Mouse (Mus musculus) layer of hippocampus, adult 2 months (tissue): ENCODE measurements at regions not wholly inside any gene's neighbourhood (a gene's known extent, or its start where the extent isn't known, plus 50 kb on each side); places are given as distances from the start of the nearest gene placed in this dataset.

Experiments
- DNase-seq, 2 experiments: peaks; one replicate each; pipeline ENCODE4 v3.0.0; 2022; ENCODE audit warnings: low spot score in 2 of 2
- H3K27ac ChIP-seq: fragments of 200-600 bp; 2 replicates; pipeline ENCODE4 v1.8.1; 2022
- H3K4me3 ChIP-seq: fragments of 200-600 bp; 2 replicates; pipeline ENCODE4 v1.8.1; 2022; ENCODE audit warnings: mild to moderate bottlenecking
- CTCF ChIP-seq: fragments of 200-600 bp; conservative IDR thresholded peaks from 2 replicates; pipeline ENCODE4 v1.8.1; 2022; ENCODE audit warnings: antibody characterized with exemption, mild to moderate bottlenecking, moderate library complexity

GRCm38 (mm10) chr3:52889156-52889715, 127.8 kb downstream of the Cog6 start:
- no peak overlapping the region for H3K27ac ChIP-seq
- no peak for TF ChIP-seq CTCF
- no peak overlapping the region for H3K4me3 ChIP-seq
- no peak for DNase-seq

- no peak for DNase-seq
- no peak for TF ChIP-seq CTCF
- Histone ChIP-seq H3K27ac (no peak overlapping the region), H3K4me3 (no peak overlapping the region)
These were observed 135.1 kb downstream of the Cog6 start for GRCm38 (mm10) chr3:52881981-52882380.

- TF ChIP-seq CTCF, result no peak
- DNase-seq, result no peak
- Histone ChIP-seq H3K4me3 (no peak overlapping the region), H3K27ac (no peak overlapping the region)
These were observed 135.9 kb downstream of the Cog6 start for GRCm38 (mm10) chr3:52881139-52881538.

DNA sequence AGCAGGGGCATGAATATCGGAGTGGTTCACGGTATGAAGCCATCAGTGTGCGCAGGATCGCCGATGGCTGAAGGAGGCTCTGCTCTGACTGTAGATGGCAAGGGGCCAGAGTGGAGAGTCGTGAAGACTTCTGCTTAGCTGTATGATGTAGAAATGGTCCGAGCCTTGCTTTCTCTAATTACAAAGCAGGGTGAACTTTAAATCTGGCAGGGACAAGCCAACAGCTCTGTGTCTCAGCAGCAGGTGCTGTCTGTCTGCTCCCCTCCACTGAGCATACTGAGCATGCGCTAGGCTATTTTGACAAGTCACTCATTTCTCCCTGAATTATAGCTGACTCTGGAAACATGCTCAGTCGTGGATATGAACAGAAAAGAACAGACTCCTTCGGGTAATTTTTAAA, 137.3 kb downstream of the Cog6 start:
- TF ChIP-seq CTCF, result no peak
- peak; percentile 3 to 26 for DNase-seq
- peak overlapping the region; percentile 48 for H3K4me3 ChIP-seq
- H3K27ac ChIP-seq, result peak overlapping the region; percentile 40; the same call in 1 of the 2 replicates

DNA sequence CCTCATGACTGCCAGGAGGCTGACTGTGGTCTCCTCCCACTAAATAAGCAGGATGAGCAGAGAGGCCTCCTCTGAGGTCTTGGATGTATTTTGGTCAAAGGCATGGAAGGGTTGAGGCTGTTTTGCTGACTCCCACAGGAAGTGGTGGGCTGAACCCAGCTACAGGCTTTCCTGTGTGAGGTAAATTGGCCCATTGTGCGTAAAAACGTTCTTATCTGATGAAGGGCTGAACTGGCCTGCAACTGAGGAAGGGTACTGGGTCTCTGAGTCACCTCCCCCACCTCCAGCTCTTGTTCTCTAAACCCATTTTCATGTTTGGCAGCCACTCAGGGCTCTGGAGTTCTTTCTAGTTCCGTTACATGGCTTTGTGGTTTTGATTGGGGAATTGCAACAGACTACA, 138.7 kb downstream of the Cog6 start:
- H3K27ac ChIP-seq, result no peak overlapping the region
- no peak for DNase-seq
- no peak overlapping the region for H3K4me3 ChIP-seq
- TF ChIP-seq CTCF, result no peak

GRCm38 (mm10) chr3:52872260-52872659, 144.8 kb downstream of the Cog6 start:
- TF ChIP-seq CTCF, result no peak
- no peak overlapping the region for H3K4me3 ChIP-seq

DNA sequence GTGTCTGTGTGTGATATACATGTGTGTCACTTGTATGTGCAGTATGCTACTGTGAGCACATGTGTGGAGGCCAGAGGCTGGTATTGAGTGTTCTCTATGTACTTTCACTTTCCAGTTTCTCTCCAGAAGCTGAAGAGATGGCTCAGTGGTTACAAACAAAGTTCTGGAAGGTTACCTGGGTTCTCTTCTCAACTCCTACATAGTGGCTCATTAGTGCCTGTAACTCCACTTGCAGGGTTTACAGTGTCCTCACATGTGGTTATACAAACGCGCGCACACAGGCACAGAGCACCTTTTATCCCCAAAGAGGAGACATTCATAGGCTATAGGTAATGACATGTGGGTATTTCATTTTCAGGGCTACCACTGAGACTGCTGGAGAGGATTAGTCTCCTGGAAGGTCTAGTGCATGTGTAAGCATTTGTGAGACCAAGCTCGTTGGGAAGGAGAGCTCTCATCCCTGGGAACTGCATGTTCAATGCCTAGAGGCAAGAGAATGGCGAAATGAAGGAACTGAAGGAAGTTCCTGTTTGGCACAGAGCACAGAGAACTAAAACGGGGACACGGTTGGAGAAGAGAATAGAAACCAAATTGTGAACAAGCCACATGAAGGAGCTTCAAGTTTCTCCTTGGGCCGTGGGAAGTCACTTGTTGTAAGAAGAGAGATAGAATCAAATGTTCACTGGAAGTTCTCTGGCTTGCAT, 153.7 kb downstream of the Cog6 start:
- H3K4me3 ChIP-seq, result no peak overlapping the region
- DNase-seq, result no peak
- no peak for TF ChIP-seq CTCF
- H3K27ac ChIP-seq, result no peak overlapping the region

More at GRCm38 (mm10) chr3:52872260-52872659, 144.8 kb downstream of the Cog6 start:
- DNase-seq, result no peak
- no peak overlapping the region for H3K27ac ChIP-seq

DNA sequence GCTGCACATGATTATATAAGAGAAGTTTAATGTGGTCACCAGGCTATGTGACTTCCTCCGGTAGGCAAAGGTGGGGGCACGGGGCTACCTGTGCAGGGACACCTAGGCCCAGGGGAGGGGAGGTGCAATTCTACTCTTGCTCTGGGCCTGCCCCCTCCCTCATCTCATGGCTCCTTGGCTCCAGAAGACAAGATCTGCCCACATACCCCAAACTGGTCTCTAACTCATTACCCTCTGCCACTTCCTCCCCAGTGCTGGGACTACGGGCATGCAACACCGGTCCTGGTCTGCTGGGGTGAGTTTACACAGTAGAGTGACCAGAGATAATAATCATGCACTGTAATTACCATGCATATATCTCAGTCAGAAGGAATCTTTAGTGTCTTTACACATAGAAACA, 155.0 kb downstream of the Cog6 start:
- TF ChIP-seq CTCF, result no peak

GRCm38 (mm10) chr3:52861538-52861937, 155.5 kb downstream of the Cog6 start:
- Histone ChIP-seq H3K4me3 (no peak overlapping the region), H3K27ac (no peak overlapping the region)
- no peak for TF ChIP-seq CTCF
- no peak for DNase-seq

More for the DNA sequence above, 155.0 kb downstream of the Cog6 start:
- Histone ChIP-seq H3K4me3 (no peak overlapping the region), H3K27ac (no peak overlapping the region)
- no peak for DNase-seq

DNA sequence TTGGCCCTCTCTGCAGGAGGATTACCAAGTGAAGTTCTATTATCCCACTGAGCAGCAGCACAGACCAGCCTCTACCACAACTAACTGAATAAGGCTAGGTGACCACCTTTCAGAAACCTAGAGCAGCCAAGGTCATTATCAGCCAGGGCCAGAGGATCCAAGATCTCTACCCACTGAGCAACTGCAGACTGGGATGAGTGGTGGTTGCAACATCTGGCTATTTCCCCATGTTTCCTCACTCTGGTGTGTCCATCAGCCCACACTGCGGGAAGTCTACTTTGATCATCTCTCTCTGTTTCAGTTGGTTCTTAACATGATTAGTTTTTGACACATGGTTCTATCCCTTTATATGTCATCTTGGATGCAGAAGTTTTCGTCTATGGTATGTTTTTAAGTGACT, 157.2 kb downstream of the Cog6 start:
- no peak overlapping the region for H3K27ac ChIP-seq
- TF ChIP-seq CTCF, result no peak
- no peak overlapping the region for H3K4me3 ChIP-seq
- no peak for DNase-seq

DNA sequence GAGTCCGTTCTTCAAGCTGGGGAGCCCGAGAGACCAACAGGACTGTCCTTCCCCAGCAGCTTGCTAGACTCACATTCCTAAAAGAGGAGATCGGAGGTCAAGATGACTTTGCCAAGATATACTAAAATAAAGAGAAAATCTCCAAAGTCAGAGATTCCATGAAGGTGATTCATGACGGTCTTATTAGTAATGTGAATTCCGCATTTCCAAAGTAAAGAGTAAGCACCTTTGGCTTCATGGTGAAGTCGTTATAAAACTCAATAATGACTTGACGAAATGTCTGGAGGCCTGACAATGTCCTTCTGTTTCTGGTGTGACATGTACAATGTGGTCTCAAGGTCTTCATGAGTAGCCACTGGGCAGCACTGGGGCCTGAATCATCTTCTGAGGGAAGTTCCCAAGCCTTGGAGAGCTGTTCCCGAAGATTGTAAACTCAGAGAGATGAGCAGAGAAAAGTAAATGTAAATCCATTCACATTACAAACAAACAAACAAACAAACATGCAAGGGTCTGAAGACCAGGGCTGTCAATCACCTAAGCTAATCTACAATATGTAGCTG, 157.7 kb downstream of the Cog6 start:
- no peak overlapping the region for H3K27ac ChIP-seq
- no peak for TF ChIP-seq CTCF
- no peak for DNase-seq

GRCm38 (mm10) chr3:52858259-52858658, 158.8 kb downstream of the Cog6 start:
- no peak for DNase-seq
- no peak overlapping the region for H3K27ac ChIP-seq
- no peak for TF ChIP-seq CTCF
- no peak overlapping the region for H3K4me3 ChIP-seq

More for the DNA sequence above, 157.7 kb downstream of the Cog6 start:
- H3K4me3 ChIP-seq, result no peak overlapping the region

- DNase-seq, result no peak
- TF ChIP-seq CTCF, result no peak
- no peak overlapping the region for H3K4me3 ChIP-seq
- no peak overlapping the region for H3K27ac ChIP-seq
These were observed 160.0 kb downstream of the Cog6 start for GRCm38 (mm10) chr3:52857076-52857475.

GRCm38 (mm10) chr3:52854560-52854959, 162.5 kb downstream of the Cog6 start:
- Histone ChIP-seq H3K27ac (no peak overlapping the region), H3K4me3 (no peak overlapping the region)
- no peak for TF ChIP-seq CTCF
- no peak for DNase-seq
